Mouse (Mus musculus) CH12.LX (cell line): ENCODE data around the gene Gm20388. TPM values are rescaled to one million over a fixed set of nuclear protein-coding genes. Genes with fewer than 3 reads are reported as not detected.
A peak's percentile ranks its signal among the peaks of the same experiment; 100 is the strongest.

Experiments used
- DNase-seq: peaks from one replicate; pipeline ENCODE4 v3.0.0-alpha.2; 2013; ENCODE audit errors: extremely low read depth
- H3K27ac ChIP-seq: 2 replicates; pipeline ENCODE4 v1.5.1; 2012; ENCODE audit warnings: low read depth, mild to moderate bottlenecking, control low read depth, moderate library complexity; ENCODE audit not compliant: insufficient read depth
- H3K27me3 ChIP-seq: replicated peaks from 2 replicates; pipeline ENCODE3; 2012; ENCODE audit warnings: inconsistent platforms
- H3K36me3 ChIP-seq, 2 experiments: replicated peaks in 1 of 2; 2 replicates each; pipeline versions ENCODE3 to v1.6.1; 2012; ENCODE audit warnings: inconsistent platforms in 1 of 2, low read length in 1 of 2, mild to moderate bottlenecking in 1 of 2, mixed read lengths in 1 of 2, moderate library complexity in 1 of 2; ENCODE audit not compliant: control insufficient read depth in 1 of 2, insufficient read depth in 1 of 2
- H3K4me1 ChIP-seq, 2 experiments: 2 replicates each; pipeline ENCODE4 v1.6.1; 2012; ENCODE audit warnings: inconsistent platforms in 1 of 2, moderate library complexity in 1 of 2; ENCODE audit not compliant: insufficient read depth in 2 of 2, control insufficient read depth in 1 of 2
- H3K4me2 ChIP-seq: 2 replicates; pipeline ENCODE4 v1.6.1; 2012; ENCODE audit warnings: low read depth, mild to moderate bottlenecking, control low read depth; ENCODE audit not compliant: poor library complexity, insufficient read depth, severe bottlenecking
- H3K4me3 ChIP-seq, 3 experiments: fragments of 150-350 bp in 1 of 3; sonication (generic) in 1 of 3; replicated peaks in 1 of 3; 2 replicates each; pipeline versions ENCODE3 to v1.5.1; 2011 to 2012; ENCODE audit warnings: low read depth in 2 of 3, low read length in 2 of 3, mild to moderate bottlenecking in 2 of 3, moderate library complexity in 2 of 3, control low read depth in 1 of 3, improper control_type of control experiment in 1 of 3, inconsistent platforms in 1 of 3, mixed read lengths in 1 of 3; ENCODE audit not compliant: poor library complexity in 1 of 3
- H3K79me2 ChIP-seq: replicated peaks from 2 replicates; pipeline ENCODE4 v1.6.1; 2012; ENCODE audit warnings: mild to moderate bottlenecking, moderate library complexity; ENCODE audit not compliant: control insufficient read depth, poor library complexity, insufficient read depth, severe bottlenecking; ENCODE audit errors: extremely low read depth
- H3K9ac ChIP-seq: 2 replicates; pipeline ENCODE4 v1.6.1; 2012; ENCODE audit warnings: low read depth, mild to moderate bottlenecking, control low read depth, moderate library complexity; ENCODE audit not compliant: insufficient read depth
- H3K9me3 ChIP-seq: replicated peaks from 2 replicates; pipeline ENCODE3; 2012; ENCODE audit warnings: low read length, inconsistent platforms, mixed read lengths
- BHLHE40 ChIP-seq: IDR thresholded peaks from 2 replicates; pipeline ENCODE4 v1.6.1; 2011; ENCODE audit warnings: mild to moderate bottlenecking, low read depth, low read length, improper control_type of control experiment
- CHD1 ChIP-seq: IDR thresholded peaks from 2 replicates; pipeline ENCODE4 v1.6.1; 2012; ENCODE audit warnings: low read depth, low read length, improper control_type of control experiment, inconsistent platforms
- CHD2 ChIP-seq: IDR thresholded peaks from 2 replicates; pipeline ENCODE4 v1.6.1; 2011; ENCODE audit warnings: low read length, improper control_type of control experiment
- ETS1 ChIP-seq: conservative IDR thresholded peaks from 2 replicates; pipeline ENCODE4 v1.6.1; 2012; ENCODE audit warnings: low read depth, mild to moderate bottlenecking, inconsistent platforms, low read length, improper control_type of control experiment, moderate library complexity
- HCFC1 ChIP-seq: IDR thresholded peaks from 2 replicates; pipeline ENCODE4 v1.6.1; 2012; ENCODE audit warnings: low read depth, mild to moderate bottlenecking, inconsistent platforms, low read length, improper control_type of control experiment
- JUN ChIP-seq: IDR thresholded peaks from 2 replicates; pipeline ENCODE4 v1.6.1; 2011; ENCODE audit warnings: low read depth, mild to moderate bottlenecking, low read length, improper control_type of control experiment, moderate library complexity; ENCODE audit not compliant: insufficient read depth
- KAT2A ChIP-seq: IDR thresholded peaks from 2 replicates; pipeline ENCODE4 v1.6.1; 2012; ENCODE audit warnings: low read length, improper control_type of control experiment, inconsistent platforms; ENCODE audit not compliant: insufficient replicate concordance
- MAFK ChIP-seq: IDR thresholded peaks from 2 replicates; pipeline ENCODE4 v1.6.1; 2011; ENCODE audit warnings: low read length, improper control_type of control experiment; ENCODE audit not compliant: insufficient replicate concordance
- MAX ChIP-seq: IDR thresholded peaks from 2 replicates; pipeline ENCODE4 v1.6.1; 2011; ENCODE audit warnings: low read length, improper control_type of control experiment
- MAZ ChIP-seq: IDR thresholded peaks from 2 replicates; pipeline ENCODE4 v1.6.1; 2012; ENCODE audit warnings: low read depth, mild to moderate bottlenecking, inconsistent platforms, low read length, improper control_type of control experiment, moderate library complexity
- MEF2A ChIP-seq: IDR thresholded peaks from 2 replicates; pipeline ENCODE4 v1.6.1; 2014; ENCODE audit warnings: low read depth, mild to moderate bottlenecking, inconsistent platforms, low read length, improper control_type of control experiment, borderline replicate concordance
- PAX5 ChIP-seq: IDR thresholded peaks from 2 replicates; pipeline ENCODE4 v1.6.1; 2012; ENCODE audit warnings: low read length, inconsistent platforms, mixed read lengths
- POLR2AphosphoS2 ChIP-seq: IDR thresholded peaks from 2 replicates; pipeline ENCODE4 v1.6.1; 2011; ENCODE audit warnings: low read depth, low read length, improper control_type of control experiment
- RAD21 ChIP-seq: IDR thresholded peaks from 2 replicates; pipeline ENCODE4 v1.6.1; 2011; ENCODE audit warnings: low read depth, mild to moderate bottlenecking, low read length, improper control_type of control experiment, moderate library complexity
- SIN3A ChIP-seq: IDR thresholded peaks from 2 replicates; pipeline ENCODE4 v1.6.1; 2012; ENCODE audit warnings: low read length, improper control_type of control experiment, inconsistent platforms
- ZKSCAN1 ChIP-seq: IDR thresholded peaks from 2 replicates; pipeline ENCODE4 v1.6.1; 2012; ENCODE audit warnings: low read depth, inconsistent platforms, low read length, improper control_type of control experiment, borderline replicate concordance
- dilution Hi-C: fragments of 300-500 bp; cut with MboI; formaldehyde crosslinking; loops from 2 replicates; pipeline ENCODE4 v1.14.3; 2020; ENCODE audit warnings: low sequenced_read_pairs; ENCODE audit not compliant: extremely low pct_unique_long_range_greater_than_20kb, extremely low pct_ligation_motif_present
- in situ Hi-C: fragments of 300-500 bp; cut with MboI; formaldehyde crosslinking; loops from 3 replicates; pipeline ENCODE4 v1.14.3; 2019; ENCODE audit warnings: low sequenced_read_pairs, low pct_ligation_motif_present, low pct_unique_long_range_greater_than_20kb, mixed read lengths
- polyA plus RNA-seq: library from polyadenylated mRNA; unstranded; fragments of >175 nt; gene quantifications from 2 replicates; pipeline ENCODE4 v1.2.1, GENCODE M21; 2012; ENCODE audit warnings: low read depth; ENCODE audit not compliant: insufficient read length
- total RNA-seq, 2 experiments: library from RNA; depleted of rRNA; stranded (reverse); fragments of 300-350 nt in 1 of 2; fragments of >200 nt in 1 of 2; gene quantifications; 2 replicates each; pipeline ENCODE4 v1.2.3; 2012 to 2014

The Gm20388 gene
- total and polyA plus RNA-seq, 3 experiments: 14.8 to 26.3 (median 22.2) TPM

DNA sequence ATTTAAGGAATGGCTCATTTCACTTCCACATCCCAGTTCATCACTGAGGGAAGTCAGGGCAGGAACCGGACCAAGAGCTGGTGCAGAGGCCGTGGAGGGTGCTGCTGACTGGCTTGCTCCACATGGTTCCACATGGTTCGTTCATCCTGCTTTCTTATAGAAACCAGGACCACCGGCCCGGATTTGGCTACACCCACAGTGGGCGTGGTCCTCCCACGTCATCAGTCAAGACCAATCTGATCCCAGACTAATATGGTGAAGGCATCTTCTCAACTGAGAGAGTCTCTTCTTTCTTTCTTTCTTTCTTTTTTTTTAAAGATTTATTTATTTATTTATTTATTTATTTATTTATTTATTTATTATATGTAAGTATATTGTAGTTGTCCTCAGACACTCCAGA is 2020.9 kb downstream of the Gm20388 start:
- dilution Hi-C loops: no loop called here
- in situ Hi-C loops: loop anchor here (10.0 kb wide), 1 partner anchor 217 kb away; no protein-coding TSS in a partner anchor
- no peak overlapping the region for H3K9ac ChIP-seq
- TF ChIP-seq HCFC1 (no peak), POLR2AphosphoS2 (no peak), RAD21 (no peak), MAFK (no peak), SIN3A (no peak), MAX (no peak), ZKSCAN1 (no peak)
- TF ChIP-seq, all 38 proteins: peak for 0
- Histone ChIP-seq H3K79me2 (no peaks in the 10 kb centered on the region), H3K27ac (no peak overlapping the region), H3K9me3 (peaks cover 3% of the 10 kb centered on the region), H3K27me3 (no peaks in the 10 kb centered on the region), H3K4me1 (peaks cover 28 to 67% of the 10 kb centered on the region in 2 experiments), H3K4me3 (no peak overlapping the region), H3K36me3 (no peaks in the 10 kb centered on the region), H3K4me2 (no peak overlapping the region)
- no peak for DNase-seq

DNA sequence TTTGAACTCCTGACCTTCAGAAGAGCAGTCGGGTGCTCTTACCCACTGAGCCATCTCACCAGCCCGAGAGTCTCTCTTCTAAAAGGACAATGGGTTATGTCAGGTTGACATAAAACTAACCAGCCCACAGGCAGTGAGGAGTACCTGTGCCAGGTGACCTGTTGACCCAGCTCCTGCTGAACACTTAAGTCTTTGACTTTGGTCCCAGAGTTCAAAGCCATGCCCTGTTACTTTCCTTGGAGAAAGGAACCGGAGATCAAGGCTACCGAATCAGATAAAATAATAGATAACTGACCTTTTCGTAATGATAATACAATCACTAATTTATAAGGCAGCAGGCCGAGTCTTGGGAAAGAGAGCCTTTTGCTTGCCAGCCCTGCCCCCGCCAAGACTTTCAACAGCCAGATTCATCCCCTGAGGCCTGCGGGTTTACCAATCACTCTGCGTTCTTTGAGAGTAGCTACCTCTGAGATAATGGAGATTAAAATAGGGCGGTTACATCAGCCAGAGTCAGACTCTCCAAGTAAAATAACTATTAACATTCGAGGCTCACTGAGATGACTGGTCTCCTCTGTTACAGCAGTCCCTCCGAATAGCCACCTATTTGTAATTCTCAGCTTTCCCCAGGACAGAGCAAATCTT is 2021.5 kb downstream of the Gm20388 start:
- peak overlapping the region in 1 of 3 experiments; percentile 21 for H3K4me3 ChIP-seq
- in situ Hi-C loops: loop anchor here (10.0 kb wide), 1 partner anchor 217 kb away; no protein-coding TSS in a partner anchor
- H3K79me2 ChIP-seq: no peaks in the 10 kb centered on the region
- dilution Hi-C loops: no loop called here
- no peaks in the 10 kb centered on the region for H3K36me3 ChIP-seq
- H3K4me1 ChIP-seq: peaks cover 27 to 67% of the 10 kb centered on the region in 2 experiments
- peak; percentile 93 for TF ChIP-seq MEF2A
- TF ChIP-seq MAZ: no peak
- no peak; the same call in 1 of the 2 replicates for TF ChIP-seq CHD2
- peak; percentile 60; the same call in 1 of the 2 replicates for TF ChIP-seq ETS1
- peak; percentile 30; the same call in 1 of the 2 replicates for TF ChIP-seq BHLHE40
- TF ChIP-seq KAT2A: no peak
- peak; percentile 63 for TF ChIP-seq JUN
- TF ChIP-seq PAX5: no peak
- no peak for TF ChIP-seq CHD1
- TF ChIP-seq RAD21: no peak
- peaks cover 3% of the 10 kb centered on the region for H3K9me3 ChIP-seq
- no peaks in the 10 kb centered on the region for H3K27me3 ChIP-seq
- peak overlapping the region; percentile 97 for H3K27ac ChIP-seq
- H3K9ac ChIP-seq: peak overlapping the region; percentile 77
- no peak overlapping the region for H3K4me2 ChIP-seq
- peak; percentile 85 for DNase-seq
